Mouse (Mus musculus) brain, embryonic 14.5 days (tissue): ENCODE measurements at regions not wholly inside any gene's neighbourhood (a gene's known extent, or its start where the extent isn't known, plus 50 kb on each side); places are given as distances from the start of the nearest gene placed in this dataset.

Source experiments
- CTCF ChIP-seq: fragments of 200-500 bp; IDR thresholded peaks from 2 replicates; pipeline ENCODE4 v1.5.1; 2012; ENCODE audit warnings: inconsistent platforms, mild to moderate bottlenecking, moderate library complexity, borderline replicate concordance; ENCODE audit not compliant: insufficient read depth, insufficient read length; ENCODE audit errors: extremely low read depth
- POLR2A ChIP-seq: fragments of 200-500 bp; IDR thresholded peaks from 2 replicates; pipeline ENCODE4 v1.6.1; 2012; ENCODE audit warnings: mild to moderate bottlenecking, inconsistent platforms, borderline replicate concordance; ENCODE audit not compliant: poor library complexity, insufficient read depth, insufficient read length, severe bottlenecking; ENCODE audit errors: extremely low read depth

GRCm38 (mm10) chr12:35824587-35824987 lies 100.8 kb upstream of the Agr3 start:
- TF ChIP-seq POLR2A (no peak), CTCF (no peak)
